Mouse (Mus musculus) CH12.LX (cell line): Measurements from ENCODE around the gene Anks1b. TPM values are rescaled to one million over a fixed set of nuclear protein-coding genes. Genes with fewer than 3 reads are reported as not detected.

Source experiments
- DNase-seq: peaks from one replicate; pipeline ENCODE4 v3.0.0-alpha.2; 2013; ENCODE audit errors: extremely low read depth
- H3K27ac ChIP-seq: 2 replicates; pipeline ENCODE4 v1.5.1; 2012; ENCODE audit warnings: low read depth, mild to moderate bottlenecking, control low read depth, moderate library complexity; ENCODE audit not compliant: insufficient read depth
- H3K27me3 ChIP-seq: replicated peaks from 2 replicates; pipeline ENCODE3; 2012; ENCODE audit warnings: inconsistent platforms
- H3K36me3 ChIP-seq, 2 experiments: replicated peaks in 1 of 2; 2 replicates each; pipeline versions ENCODE3 to v1.6.1; 2012; ENCODE audit warnings: inconsistent platforms in 1 of 2, low read length in 1 of 2, mild to moderate bottlenecking in 1 of 2, mixed read lengths in 1 of 2, moderate library complexity in 1 of 2; ENCODE audit not compliant: control insufficient read depth in 1 of 2, insufficient read depth in 1 of 2
- H3K4me1 ChIP-seq, 2 experiments: 2 replicates each; pipeline ENCODE4 v1.6.1; 2012; ENCODE audit warnings: inconsistent platforms in 1 of 2, moderate library complexity in 1 of 2; ENCODE audit not compliant: insufficient read depth in 2 of 2, control insufficient read depth in 1 of 2
- H3K4me2 ChIP-seq: 2 replicates; pipeline ENCODE4 v1.6.1; 2012; ENCODE audit warnings: low read depth, mild to moderate bottlenecking, control low read depth; ENCODE audit not compliant: poor library complexity, insufficient read depth, severe bottlenecking
- H3K4me3 ChIP-seq, 3 experiments: fragments of 150-350 bp in 1 of 3; sonication (generic) in 1 of 3; replicated peaks in 1 of 3; 2 replicates each; pipeline versions ENCODE3 to v1.5.1; 2011 to 2012; ENCODE audit warnings: low read depth in 2 of 3, low read length in 2 of 3, mild to moderate bottlenecking in 2 of 3, moderate library complexity in 2 of 3, control low read depth in 1 of 3, improper control_type of control experiment in 1 of 3, inconsistent platforms in 1 of 3, mixed read lengths in 1 of 3; ENCODE audit not compliant: poor library complexity in 1 of 3
- H3K79me2 ChIP-seq: replicated peaks from 2 replicates; pipeline ENCODE4 v1.6.1; 2012; ENCODE audit warnings: mild to moderate bottlenecking, moderate library complexity; ENCODE audit not compliant: control insufficient read depth, poor library complexity, insufficient read depth, severe bottlenecking; ENCODE audit errors: extremely low read depth
- H3K9ac ChIP-seq: 2 replicates; pipeline ENCODE4 v1.6.1; 2012; ENCODE audit warnings: low read depth, mild to moderate bottlenecking, control low read depth, moderate library complexity; ENCODE audit not compliant: insufficient read depth
- H3K9me3 ChIP-seq: replicated peaks from 2 replicates; pipeline ENCODE3; 2012; ENCODE audit warnings: low read length, inconsistent platforms, mixed read lengths
- CHD1 ChIP-seq: IDR thresholded peaks from 2 replicates; pipeline ENCODE4 v1.6.1; 2012; ENCODE audit warnings: low read depth, low read length, improper control_type of control experiment, inconsistent platforms
- CTCF ChIP-seq, 2 experiments: IDR thresholded peaks in 1 of 2; conservative IDR thresholded peaks in 1 of 2; 2 replicates each; pipeline ENCODE4 v1.5.1; 2011 to 2012; ENCODE audit warnings: low read depth in 2 of 2, low read length in 2 of 2, improper control_type of control experiment in 1 of 2, inconsistent platforms in 1 of 2, mild to moderate bottlenecking in 1 of 2, moderate library complexity in 1 of 2
- E2F4 ChIP-seq: IDR thresholded peaks from 2 replicates; pipeline ENCODE4 v1.6.1; 2011; ENCODE audit warnings: low read depth, low read length, improper control_type of control experiment; ENCODE audit not compliant: insufficient replicate concordance
- ELF1 ChIP-seq: IDR thresholded peaks from 2 replicates; pipeline ENCODE4 v1.6.1; 2014; ENCODE audit warnings: low read depth, mild to moderate bottlenecking, inconsistent platforms, low read length, improper control_type of control experiment
- JUN ChIP-seq: IDR thresholded peaks from 2 replicates; pipeline ENCODE4 v1.6.1; 2011; ENCODE audit warnings: low read depth, mild to moderate bottlenecking, low read length, improper control_type of control experiment, moderate library complexity; ENCODE audit not compliant: insufficient read depth
- JUND ChIP-seq: conservative IDR thresholded peaks from 2 replicates; pipeline ENCODE4 v1.6.1; 2011; ENCODE audit warnings: low read depth, low read length, improper control_type of control experiment
- MAFK ChIP-seq: IDR thresholded peaks from 2 replicates; pipeline ENCODE4 v1.6.1; 2011; ENCODE audit warnings: low read length, improper control_type of control experiment; ENCODE audit not compliant: insufficient replicate concordance
- MAZ ChIP-seq: IDR thresholded peaks from 2 replicates; pipeline ENCODE4 v1.6.1; 2012; ENCODE audit warnings: low read depth, mild to moderate bottlenecking, inconsistent platforms, low read length, improper control_type of control experiment, moderate library complexity
- MEF2A ChIP-seq: IDR thresholded peaks from 2 replicates; pipeline ENCODE4 v1.6.1; 2014; ENCODE audit warnings: low read depth, mild to moderate bottlenecking, inconsistent platforms, low read length, improper control_type of control experiment, borderline replicate concordance
- MXI1 ChIP-seq: IDR thresholded peaks from 2 replicates; pipeline ENCODE4 v1.6.1; 2011; ENCODE audit warnings: mild to moderate bottlenecking, low read depth, low read length, improper control_type of control experiment
- MYC ChIP-seq: IDR thresholded peaks from 2 replicates; pipeline ENCODE4 v1.6.1; 2011; ENCODE audit warnings: low read depth, mild to moderate bottlenecking, improper control_type of control experiment, low read length
- NELFE ChIP-seq: IDR thresholded peaks from 2 replicates; pipeline ENCODE4 v1.6.1; 2011; ENCODE audit warnings: low read depth, low read length, improper control_type of control experiment
- PAX5 ChIP-seq: IDR thresholded peaks from 2 replicates; pipeline ENCODE4 v1.6.1; 2012; ENCODE audit warnings: low read length, inconsistent platforms, mixed read lengths
- POLR2AphosphoS2 ChIP-seq: IDR thresholded peaks from 2 replicates; pipeline ENCODE4 v1.6.1; 2011; ENCODE audit warnings: low read depth, low read length, improper control_type of control experiment
- RAD21 ChIP-seq: IDR thresholded peaks from 2 replicates; pipeline ENCODE4 v1.6.1; 2011; ENCODE audit warnings: low read depth, mild to moderate bottlenecking, low read length, improper control_type of control experiment, moderate library complexity
- SIN3A ChIP-seq: IDR thresholded peaks from 2 replicates; pipeline ENCODE4 v1.6.1; 2012; ENCODE audit warnings: low read length, improper control_type of control experiment, inconsistent platforms
- SMC3 ChIP-seq: IDR thresholded peaks from 2 replicates; pipeline ENCODE4 v1.6.1; 2011; ENCODE audit warnings: low read depth, low read length, improper control_type of control experiment
- TCF12 ChIP-seq: IDR thresholded peaks from 2 replicates; pipeline ENCODE4 v1.6.1; 2014; ENCODE audit warnings: low read depth, mild to moderate bottlenecking, inconsistent platforms, low read length, improper control_type of control experiment
- UBTF ChIP-seq: IDR thresholded peaks from 2 replicates; pipeline ENCODE4 v1.6.1; 2012; ENCODE audit warnings: low read depth, mild to moderate bottlenecking, inconsistent platforms, low read length, improper control_type of control experiment, moderate library complexity
- USF1 ChIP-seq: IDR thresholded peaks from 2 replicates; pipeline ENCODE4 v1.6.1; 2014; ENCODE audit warnings: low read depth, mild to moderate bottlenecking, inconsistent platforms, low read length, improper control_type of control experiment
- USF2 ChIP-seq: conservative IDR thresholded peaks from 2 replicates; pipeline ENCODE4 v1.6.1; 2011; ENCODE audit warnings: low read depth, low read length, improper control_type of control experiment
- ZC3H11A ChIP-seq: IDR thresholded peaks from 2 replicates; pipeline ENCODE4 v1.6.1; 2012; ENCODE audit warnings: low read depth, mild to moderate bottlenecking, inconsistent platforms, low read length, improper control_type of control experiment
- ZKSCAN1 ChIP-seq: IDR thresholded peaks from 2 replicates; pipeline ENCODE4 v1.6.1; 2012; ENCODE audit warnings: low read depth, inconsistent platforms, low read length, improper control_type of control experiment, borderline replicate concordance
- ZMIZ1 ChIP-seq: IDR thresholded peaks from 2 replicates; pipeline ENCODE4 v1.6.1; 2012; ENCODE audit warnings: low read depth, mild to moderate bottlenecking, inconsistent platforms, low read length, improper control_type of control experiment
- ZNF384 ChIP-seq: IDR thresholded peaks from 2 replicates; pipeline ENCODE4 v1.6.1; 2012; ENCODE audit warnings: low read depth, low read length, improper control_type of control experiment, inconsistent platforms
- dilution Hi-C: fragments of 300-500 bp; cut with MboI; formaldehyde crosslinking; loops from 2 replicates; pipeline ENCODE4 v1.14.3; 2020; ENCODE audit warnings: low sequenced_read_pairs; ENCODE audit not compliant: extremely low pct_unique_long_range_greater_than_20kb, extremely low pct_ligation_motif_present
- in situ Hi-C: fragments of 300-500 bp; cut with MboI; formaldehyde crosslinking; loops from 3 replicates; pipeline ENCODE4 v1.14.3; 2019; ENCODE audit warnings: low sequenced_read_pairs, low pct_ligation_motif_present, low pct_unique_long_range_greater_than_20kb, mixed read lengths
- polyA plus RNA-seq: library from polyadenylated mRNA; unstranded; fragments of >175 nt; gene quantifications from 2 replicates; pipeline ENCODE4 v1.2.1, GENCODE M21; 2012; ENCODE audit warnings: low read depth; ENCODE audit not compliant: insufficient read length
- total RNA-seq, 2 experiments: library from RNA; depleted of rRNA; stranded (reverse); fragments of 300-350 nt in 1 of 2; fragments of >200 nt in 1 of 2; gene quantifications; 2 replicates each; pipeline ENCODE4 v1.2.3; 2012 to 2014

Anks1b gene
- total and polyA plus RNA-seq, 3 experiments = 0.17 TPM; not detected in 2

DNA sequence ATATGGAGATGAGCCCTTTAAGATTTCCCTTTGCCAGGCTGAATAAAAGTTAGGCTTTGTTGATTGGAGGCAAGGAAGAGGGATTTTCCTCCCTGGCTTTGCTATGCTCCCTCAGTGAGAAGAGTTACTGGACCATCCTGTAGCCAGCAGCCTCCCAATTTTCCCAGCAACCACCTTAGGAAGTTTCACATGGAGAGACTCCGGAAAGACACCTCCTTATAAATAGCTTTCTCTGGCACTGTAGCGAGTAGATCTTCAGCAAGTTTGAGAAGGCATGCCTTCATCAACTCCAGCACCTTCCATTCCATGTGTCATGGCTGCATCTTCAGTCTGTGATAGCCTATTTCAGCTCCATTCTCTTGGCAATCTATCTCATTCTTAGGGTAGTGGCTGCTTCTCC is 535.2 kb downstream of the Anks1b start:
- DNase-seq = no peak
- in situ Hi-C loops (no loop called here), dilution Hi-C loops (no loop called here)

DNA sequence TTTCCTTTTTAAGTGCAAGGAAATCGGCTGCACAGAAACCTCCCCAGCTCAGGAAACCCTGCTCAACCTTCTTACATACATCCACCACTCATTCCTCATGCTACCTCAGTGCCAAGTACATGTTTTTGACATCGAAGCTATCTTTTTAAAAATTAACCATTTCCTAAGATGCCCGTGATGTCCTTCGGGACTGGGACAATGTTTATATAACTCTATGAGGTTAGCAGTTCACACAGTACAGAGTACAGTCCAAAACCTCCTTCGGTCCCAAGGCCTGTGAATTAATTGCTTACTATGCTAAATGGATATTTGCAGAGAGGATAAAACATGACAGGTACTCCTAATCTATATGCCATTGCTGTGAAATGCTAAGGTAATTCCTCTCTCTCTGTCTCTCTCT is 558.2 kb downstream of the Anks1b start:
- dilution Hi-C loops = no loop called here
- TF ChIP-seq JUND = no peak
- no peak for TF ChIP-seq ZNF384
- TF ChIP-seq TCF12 = no peak
- TF ChIP-seq CHD1 = no peak
- TF ChIP-seq SMC3 = no peak
- no peak for TF ChIP-seq UBTF
- TF ChIP-seq MYC = no peak
- TF ChIP-seq MXI1 = no peak
- no peak for TF ChIP-seq PAX5
- no peak for TF ChIP-seq RAD21
- no peak for TF ChIP-seq MAZ
- TF ChIP-seq MAFK = no peak
- TF ChIP-seq USF2 = no peak
- no peak for TF ChIP-seq ELF1
- no peak for TF ChIP-seq MEF2A
- H3K9ac ChIP-seq = no peak overlapping the region
- in situ Hi-C loops = no loop called here
- H3K36me3 ChIP-seq = no peaks in the 10 kb centered on the region
- H3K27ac ChIP-seq = no peak overlapping the region
- H3K9me3 ChIP-seq = no peaks in the 10 kb centered on the region
- no peak for DNase-seq
- H3K27me3 ChIP-seq = no peaks in the 10 kb centered on the region
- no peaks in the 10 kb centered on the region for H3K4me1 ChIP-seq
- no peak overlapping the region for H3K4me2 ChIP-seq
- H3K79me2 ChIP-seq = no peaks in the 10 kb centered on the region
- no peak overlapping the region for H3K4me3 ChIP-seq

More for the DNA sequence above, 535.2 kb downstream of the Anks1b start:
- no peaks in the 10 kb centered on the region for H3K27me3 ChIP-seq
- no peaks in the 10 kb centered on the region for H3K79me2 ChIP-seq
- H3K4me2 ChIP-seq = no peak overlapping the region
- no peak overlapping the region for H3K4me3 ChIP-seq
- no peaks in the 10 kb centered on the region for H3K9me3 ChIP-seq
- no peaks in the 10 kb centered on the region for H3K4me1 ChIP-seq
- H3K36me3 ChIP-seq = no peaks in the 10 kb centered on the region
- H3K27ac ChIP-seq = no peak overlapping the region
- H3K9ac ChIP-seq = no peak overlapping the region
- no peak for TF ChIP-seq CTCF (conservative IDR thresholded peaks at IDR 0.05 in 1 of 2, IDR thresholded peaks at IDR 0.05 in 1 of 2; ENCODE audit: low read depth in 2 of 2, low read length in 2 of 2)
- no peak for TF ChIP-seq JUN
- no peak for TF ChIP-seq ZC3H11A
- TF ChIP-seq E2F4 = no peak
- TF ChIP-seq JUND = no peak
- TF ChIP-seq USF1 = no peak
- TF ChIP-seq USF2 = no peak
- TF ChIP-seq ZKSCAN1 = no peak
- no peak for TF ChIP-seq ZMIZ1
- no peak for TF ChIP-seq POLR2AphosphoS2
- no peak for TF ChIP-seq SIN3A
- no peak for TF ChIP-seq RAD21
- no peak for TF ChIP-seq PAX5
- no peak for TF ChIP-seq MAZ
- TF ChIP-seq MXI1 = no peak
- TF ChIP-seq MYC = no peak
- TF ChIP-seq NELFE = no peak
- TF ChIP-seq ELF1 = no peak
